Mouse (Mus musculus): ENCODE measurements at regions not wholly inside any gene's neighbourhood (a gene's known extent, or its start where the extent isn't known, plus 50 kb on each side); places are given as distances from the start of the nearest gene placed in this dataset.

DNA sequence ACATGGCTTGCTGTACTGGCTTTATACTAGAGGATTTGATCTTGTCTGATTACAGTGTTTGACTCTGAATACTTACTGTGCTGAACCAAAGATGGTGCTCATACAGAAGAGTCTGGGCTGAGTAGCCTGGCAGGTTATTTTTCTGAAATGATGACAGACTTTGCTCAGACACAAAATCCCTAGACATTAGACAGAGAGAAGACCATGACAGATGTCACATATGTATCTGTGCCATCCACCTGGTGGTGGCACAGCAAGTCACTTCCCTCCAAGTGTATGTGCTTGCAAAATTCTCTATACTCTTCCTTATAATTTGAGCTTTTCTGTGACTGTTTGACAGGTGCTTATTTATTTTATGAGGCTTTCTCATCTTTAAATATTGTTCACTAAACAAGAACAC lies 80.7 kb downstream of the Gm7361 start:
- Histone ChIP-seq H3K27me3 (replicated peaks) (no peaks in the 10 kb centered on the region), H3K4me1 (no peaks in the 10 kb centered on the region), H3K27ac (no peak overlapping the region), H3K36me3 (no peaks in the 10 kb centered on the region), H3K4me3 (no peak overlapping the region), H3K9ac (no peak overlapping the region), H3K9me3 (no peaks in the 10 kb centered on the region), H3K4me2 (replicated peaks) (no peak overlapping the region)
- ATAC-seq (ENCODE audit: low FRiP score, low read depth), result no peak

DNA sequence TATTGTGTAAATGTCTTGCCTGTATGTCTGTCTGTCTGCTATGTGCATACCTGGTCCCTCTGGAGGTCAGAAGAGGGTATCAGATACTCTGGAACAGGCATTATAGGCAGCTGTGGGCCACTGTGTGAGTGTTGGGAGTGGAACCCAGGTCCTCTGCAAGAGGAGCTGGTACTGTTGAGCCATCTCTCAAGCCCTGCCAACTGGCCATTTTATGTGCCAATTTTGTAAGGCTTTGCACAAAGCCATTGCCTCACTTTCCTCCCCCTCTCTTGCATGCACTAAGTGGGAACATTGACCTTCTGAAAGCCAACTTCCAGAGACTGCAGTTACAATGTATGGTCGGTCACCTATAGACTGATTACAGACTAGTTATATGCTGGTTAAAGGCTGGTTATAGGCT lies 81.8 kb downstream of the Gm7361 start:
- no peak overlapping the region for H3K9ac ChIP-seq
- H3K4me3 ChIP-seq, result no peak overlapping the region
- WGBS, result 100% methylated on average over 1 of the region's 1 CpGs
- H3K4me1 ChIP-seq, result no peaks in the 10 kb centered on the region
- H3K27me3 ChIP-seq (replicated peaks), result no peaks in the 10 kb centered on the region
- H3K27ac ChIP-seq, result no peak overlapping the region
- ATAC-seq (ENCODE audit: low FRiP score, low read depth), result no peak
- no peaks in the 10 kb centered on the region for H3K9me3 ChIP-seq
- no peaks in the 10 kb centered on the region for H3K36me3 ChIP-seq
- no peak overlapping the region for H3K4me2 ChIP-seq (replicated peaks)

GRCm38 (mm10) chr5:26355156-26355555 lies 97.7 kb downstream of the Gm7361 start:
- Histone ChIP-seq H3K4me2 (replicated peaks) (no peak overlapping the region), H3K9me3 (no peaks in the 10 kb centered on the region), H3K27me3 (replicated peaks) (no peaks in the 10 kb centered on the region), H3K36me3 (no peaks in the 10 kb centered on the region), H3K27ac (no peak overlapping the region), H3K9ac (no peak overlapping the region), H3K4me1 (no peaks in the 10 kb centered on the region), H3K4me3 (no peak overlapping the region)
- ATAC-seq (ENCODE audit: low FRiP score, low read depth), result no peak
- WGBS, result 95% methylated on average over 10 of the region's 10 CpGs

DNA sequence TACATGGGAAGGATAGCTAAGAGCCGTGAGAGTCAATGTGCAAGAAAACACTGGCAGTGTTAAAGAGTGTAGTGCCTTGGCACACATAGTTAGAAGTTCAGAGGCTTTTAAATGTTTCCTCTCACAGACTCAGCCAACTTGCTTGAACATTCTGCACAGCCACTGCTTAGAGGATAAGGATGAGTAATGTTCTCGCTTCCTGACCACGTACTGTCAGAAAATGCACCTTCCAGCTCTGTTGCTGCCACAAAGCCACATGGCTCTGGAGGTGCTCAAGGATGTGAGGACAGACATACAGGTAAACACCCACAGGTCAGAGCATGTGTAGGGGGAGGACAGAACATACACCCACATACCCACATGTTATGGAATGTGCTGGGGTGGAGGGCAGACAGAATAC lies 101.6 kb downstream of the Gm7361 start:
- Histone ChIP-seq H3K9ac (no peak overlapping the region), H3K4me1 (no peaks in the 10 kb centered on the region), H3K36me3 (no peaks in the 10 kb centered on the region), H3K27ac (no peak overlapping the region), H3K27me3 (replicated peaks) (no peaks in the 10 kb centered on the region), H3K9me3 (no peaks in the 10 kb centered on the region), H3K4me3 (no peak overlapping the region), H3K4me2 (replicated peaks) (no peak overlapping the region)
- 94% methylated on average over 3 of the region's 3 CpGs for WGBS
- no peak for ATAC-seq (ENCODE audit: low FRiP score, low read depth)

DNA sequence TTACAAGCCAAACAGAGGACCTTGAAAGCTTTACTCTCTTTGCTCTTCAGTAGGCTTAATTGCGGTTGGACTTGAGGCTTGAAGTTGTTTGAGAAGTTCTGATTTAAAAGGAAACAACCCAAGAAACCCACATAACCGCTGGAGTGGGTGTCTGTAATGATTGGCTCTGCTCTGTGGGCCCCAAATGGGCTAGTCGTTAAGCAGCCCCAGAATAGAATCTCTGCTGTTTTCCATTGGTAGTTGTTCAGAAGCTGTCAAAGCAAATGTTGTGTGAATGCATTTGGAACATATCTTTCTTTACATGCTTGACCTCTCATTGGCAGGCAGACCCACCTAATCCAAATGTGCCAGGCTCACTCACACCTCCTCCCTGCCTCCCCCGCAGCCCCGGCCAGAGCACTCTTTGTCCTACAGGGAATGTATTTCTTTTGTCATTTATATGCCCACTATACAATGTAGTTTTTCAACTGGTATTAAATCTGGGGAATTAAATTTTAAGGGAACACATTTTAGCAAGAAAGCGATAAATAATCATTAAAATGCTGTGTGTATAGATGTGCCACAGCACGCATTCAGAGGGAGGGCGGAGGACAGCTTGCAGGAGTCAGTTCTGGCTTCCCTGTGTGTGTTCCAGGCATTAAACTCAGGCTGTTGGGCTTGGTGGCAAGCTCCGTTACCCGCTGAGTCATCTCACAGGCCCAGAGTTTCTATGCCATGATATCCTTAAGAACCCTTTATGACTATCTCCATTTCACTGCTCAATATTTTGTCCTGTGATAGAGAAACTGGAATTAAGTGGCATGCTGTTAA lies 116.9 kb downstream of the Gm7361 start:
- no peak overlapping the region for H3K4me3 ChIP-seq
- ATAC-seq (ENCODE audit: low FRiP score, low read depth), result no peak
- no peaks in the 10 kb centered on the region for H3K27me3 ChIP-seq (replicated peaks)
- H3K36me3 ChIP-seq, result no peaks in the 10 kb centered on the region
- no peaks in the 10 kb centered on the region for H3K4me1 ChIP-seq
- H3K9me3 ChIP-seq, result no peaks in the 10 kb centered on the region
- WGBS, result 70% methylated on average over 10 of the region's 10 CpGs
- H3K4me2 ChIP-seq (replicated peaks), result no peak overlapping the region
- no peak overlapping the region for H3K9ac ChIP-seq
- H3K27ac ChIP-seq, result no peak overlapping the region

DNA sequence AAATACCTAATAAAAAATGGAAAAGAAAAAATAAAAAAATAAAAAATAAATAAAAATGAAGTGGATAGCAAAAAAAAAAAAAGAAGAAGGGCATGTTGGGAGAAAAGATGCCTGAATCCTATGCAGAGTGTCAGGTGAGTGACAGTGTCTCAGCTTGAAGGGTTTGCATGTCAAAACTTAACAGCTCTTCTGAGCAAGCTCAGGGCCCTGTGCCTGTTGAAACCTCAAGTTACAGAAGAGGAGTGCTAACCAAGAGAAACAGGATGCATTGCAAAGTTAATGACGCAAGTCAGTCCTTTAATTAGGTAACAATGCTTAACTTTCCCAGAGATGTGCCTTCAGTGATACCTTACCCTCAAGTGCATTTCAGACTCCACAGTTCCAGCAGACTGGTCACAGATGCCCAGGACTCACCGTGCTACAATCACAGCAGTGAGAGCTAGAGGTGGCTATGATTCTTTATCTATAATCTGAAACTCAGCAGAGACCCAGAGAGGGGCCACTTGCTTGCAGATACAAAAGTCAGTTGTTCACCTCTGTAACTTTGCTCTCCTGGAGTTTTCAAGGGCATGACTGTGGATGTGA lies 149.7 kb downstream of the Gm7361 start:
- 78% methylated on average over 2 of the region's 2 CpGs for WGBS

GRCm38 (mm10) chr5:26413185-26413584 lies 155.7 kb downstream of the Gm7361 start:
- ATAC-seq (ENCODE audit: low FRiP score, low read depth), result no peak
- H3K27me3 ChIP-seq (replicated peaks), result no peaks in the 10 kb centered on the region
- no peak overlapping the region for H3K27ac ChIP-seq
- no peaks in the 10 kb centered on the region for H3K4me1 ChIP-seq
- H3K36me3 ChIP-seq, result no peaks in the 10 kb centered on the region
- WGBS, result 41% methylated on average over 1 of the region's 1 CpGs
- H3K9ac ChIP-seq, result no peak overlapping the region
- H3K9me3 ChIP-seq, result no peaks in the 10 kb centered on the region
- H3K4me3 ChIP-seq, result no peak overlapping the region
- no peak overlapping the region for H3K4me2 ChIP-seq (replicated peaks)

More for the DNA sequence above, 149.7 kb downstream of the Gm7361 start:
- Histone ChIP-seq H3K4me2 (replicated peaks) (no peak overlapping the region), H3K4me1 (no peaks in the 10 kb centered on the region), H3K9me3 (no peaks in the 10 kb centered on the region), H3K4me3 (no peak overlapping the region), H3K27me3 (replicated peaks) (no peaks in the 10 kb centered on the region), H3K36me3 (no peaks in the 10 kb centered on the region), H3K9ac (no peak overlapping the region), H3K27ac (no peak overlapping the region)
- ATAC-seq (ENCODE audit: low FRiP score, low read depth), result no peak

DNA sequence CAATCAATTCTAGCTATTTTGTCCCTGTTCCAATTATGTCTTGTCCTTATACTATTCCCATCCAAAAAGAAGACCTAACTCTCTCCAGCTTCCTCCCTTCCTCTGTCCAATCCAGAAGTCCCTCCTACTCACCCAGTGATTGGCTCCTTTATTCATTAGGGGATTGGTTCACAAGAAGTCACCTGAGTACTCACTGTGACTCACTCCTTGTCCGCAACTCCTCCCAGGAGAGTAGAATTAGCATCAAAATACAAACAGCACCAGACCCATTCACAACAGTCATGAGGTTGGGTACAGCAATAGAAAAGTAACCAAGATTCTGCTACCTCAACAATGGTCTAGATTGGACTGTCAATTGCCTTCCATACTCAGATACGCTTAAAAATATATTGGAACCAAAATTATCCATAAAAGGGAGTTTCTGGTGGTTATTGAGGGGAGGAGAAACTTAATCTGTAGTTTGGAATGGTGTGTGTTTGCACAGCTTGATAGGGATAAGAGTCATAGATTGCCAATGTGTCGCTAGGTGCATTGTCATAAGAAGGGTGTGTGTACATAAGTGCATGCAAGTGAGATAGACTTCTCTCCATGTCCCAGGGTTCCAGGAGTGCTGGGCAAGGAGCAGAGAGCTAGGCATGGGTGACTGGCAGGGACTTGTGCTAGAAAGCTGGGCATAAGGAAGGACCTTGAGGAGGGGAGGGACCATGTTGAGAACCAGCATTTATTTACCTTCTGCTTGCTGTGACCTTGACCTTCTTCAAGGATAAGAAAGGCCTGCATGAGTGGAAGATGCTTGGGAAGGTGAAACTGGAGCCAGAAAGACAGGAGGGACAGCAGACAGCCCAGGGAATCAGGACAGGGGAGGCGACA lies 187.1 kb downstream of the Gm7361 start:
- no peak for ATAC-seq (ENCODE audit: low FRiP score, low read depth)
- H3K4me3 ChIP-seq, result no peak overlapping the region
- 79% methylated on average over 4 of the region's 4 CpGs for WGBS
- H3K27ac ChIP-seq, result no peak overlapping the region
- H3K4me1 ChIP-seq, result no peaks in the 10 kb centered on the region
- no peak overlapping the region for H3K9ac ChIP-seq
- no peaks in the 10 kb centered on the region for H3K36me3 ChIP-seq
- H3K4me2 ChIP-seq (replicated peaks), result no peak overlapping the region
- H3K9me3 ChIP-seq, result no peaks in the 10 kb centered on the region
- H3K27me3 ChIP-seq (replicated peaks), result no peaks in the 10 kb centered on the region

DNA sequence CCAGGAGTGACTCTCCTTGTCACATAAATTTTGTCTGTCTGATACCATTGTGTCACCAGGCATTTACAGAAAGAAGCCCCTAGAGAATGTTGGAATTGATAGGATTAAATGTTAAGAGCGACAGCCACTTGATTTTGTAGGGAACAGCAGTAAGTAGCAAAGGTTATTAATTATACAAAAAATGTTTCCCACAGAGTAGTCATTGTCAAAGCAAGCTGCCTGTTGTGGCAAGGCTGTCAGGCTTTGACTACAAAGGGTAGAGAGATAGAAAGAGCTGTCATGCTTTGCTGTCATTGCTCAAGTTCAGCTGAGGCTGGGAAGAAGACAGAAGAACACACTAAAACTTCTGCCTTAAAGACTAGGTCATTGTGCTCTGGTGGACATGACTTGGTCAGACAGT lies 193.8 kb downstream of the Gm7361 start:
- WGBS, result 76% methylated on average over 1 of the region's 1 CpGs

GRCm38 (mm10) chr5:26457627-26458026 lies 200.1 kb downstream of the Gm7361 start:
- no peak overlapping the region for H3K27ac ChIP-seq
- no peak overlapping the region for H3K9ac ChIP-seq
- no peaks in the 10 kb centered on the region for H3K4me1 ChIP-seq
- no peak for ATAC-seq (ENCODE audit: low FRiP score, low read depth)
- H3K36me3 ChIP-seq, result no peaks in the 10 kb centered on the region
- 66% methylated on average over 4 of the region's 4 CpGs for WGBS
- no peaks in the 10 kb centered on the region for H3K27me3 ChIP-seq (replicated peaks)
- H3K4me3 ChIP-seq, result no peak overlapping the region
- no peaks in the 10 kb centered on the region for H3K9me3 ChIP-seq
- no peak overlapping the region for H3K4me2 ChIP-seq (replicated peaks)

More for the DNA sequence above, 193.8 kb downstream of the Gm7361 start:
- Histone ChIP-seq H3K36me3 (no peaks in the 10 kb centered on the region), H3K9ac (no peak overlapping the region), H3K27ac (no peak overlapping the region), H3K4me3 (no peak overlapping the region), H3K4me2 (replicated peaks) (no peak overlapping the region), H3K27me3 (replicated peaks) (no peaks in the 10 kb centered on the region), H3K9me3 (no peaks in the 10 kb centered on the region), H3K4me1 (no peaks in the 10 kb centered on the region)
- ATAC-seq (ENCODE audit: low FRiP score, low read depth), result no peak

DNA sequence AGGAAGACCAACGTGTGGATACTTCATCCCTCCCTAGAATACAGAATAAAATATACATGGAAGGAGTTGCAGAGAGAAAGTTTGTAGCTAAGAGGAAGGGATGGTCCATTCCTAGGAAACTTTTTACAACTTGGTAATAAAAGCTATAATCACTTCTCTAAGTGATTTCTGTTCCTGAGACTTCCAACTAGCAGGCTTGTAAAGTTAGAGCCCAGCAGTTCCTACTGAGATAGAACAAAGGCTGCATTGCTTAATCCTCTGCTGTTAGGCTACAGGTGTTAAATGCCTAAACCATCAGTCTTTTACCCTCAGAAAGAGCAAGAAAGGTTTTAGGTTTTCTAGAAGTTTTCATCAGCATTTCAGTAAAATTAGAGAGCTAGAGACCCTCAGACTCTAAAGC lies 209.2 kb downstream of the Gm7361 start:
- H3K9me3 ChIP-seq, result no peaks in the 10 kb centered on the region
- no peak overlapping the region for H3K4me3 ChIP-seq
- H3K27ac ChIP-seq, result no peak overlapping the region
- H3K9ac ChIP-seq, result no peak overlapping the region
- H3K4me1 ChIP-seq, result no peaks in the 10 kb centered on the region
- WGBS, result 46% methylated on average over 1 of the region's 1 CpGs
- no peak for ATAC-seq (ENCODE audit: low FRiP score, low read depth)
- no peak overlapping the region for H3K4me2 ChIP-seq (replicated peaks)
- H3K27me3 ChIP-seq (replicated peaks), result no peaks in the 10 kb centered on the region
- H3K36me3 ChIP-seq, result no peaks in the 10 kb centered on the region

GRCm38 (mm10) chr5:26485726-26486125 lies 228.2 kb downstream of the Gm7361 start:
- H3K4me1 ChIP-seq, result no peaks in the 10 kb centered on the region
- no peak overlapping the region for H3K4me3 ChIP-seq
- ATAC-seq (ENCODE audit: low FRiP score, low read depth), result no peak
- no peak overlapping the region for H3K27ac ChIP-seq
- no peaks in the 10 kb centered on the region for H3K36me3 ChIP-seq
- H3K9me3 ChIP-seq, result no peaks in the 10 kb centered on the region
- no peak overlapping the region for H3K4me2 ChIP-seq (replicated peaks)
- 80% methylated on average over 2 of the region's 2 CpGs for WGBS
- H3K27me3 ChIP-seq (replicated peaks), result no peaks in the 10 kb centered on the region
- no peak overlapping the region for H3K9ac ChIP-seq

Measured in neural tube, embryonic 12.5 days (tissue).